27 mouse cellular contexts compared by ENCODE assay signal in the genomic region with DNA sequence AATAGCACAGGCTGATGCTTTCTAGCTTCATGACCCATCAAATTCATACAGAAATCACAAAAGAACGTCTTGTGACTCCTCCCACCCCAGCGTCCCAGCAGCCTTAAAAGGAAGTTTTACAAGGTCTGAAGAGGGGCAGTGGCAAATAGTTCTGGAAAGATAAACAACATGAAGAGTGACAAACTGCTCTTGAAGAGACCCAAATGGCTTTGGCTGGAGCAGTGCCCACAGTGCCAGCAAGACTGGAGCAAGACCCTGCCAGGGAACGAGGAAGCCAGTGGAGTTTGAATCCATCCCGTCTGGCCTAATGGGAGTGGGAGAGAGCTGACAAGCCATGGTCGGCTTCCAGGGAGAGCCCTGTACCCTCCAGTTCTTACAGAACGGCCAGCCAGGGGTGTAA. TPM values are rescaled to one million over a fixed set of nuclear protein-coding genes. Genes with fewer than 3 reads are reported as not detected.
DNase-seq lines count a peak whose midpoint lies in the region; ATAC-seq and TF ChIP-seq lines count a peak whose summit lies in the region.
"Had no signal": no experiment of that assay in that cellular context is flagged by ENCODE, and none has a peak within 500 bp of the region (broad histone marks: within the 10 kb centered on the region; RNA-seq: fewer than 3 reads in every experiment).

No protein-coding gene starts in this region.

- DNase-seq in heart, postnatal 36 days: no peak
- DNase-seq in left cerebral cortex, postnatal 4 days: peak; percentile 66
- DNase-seq in left cerebral cortex, postnatal 14 days (ENCODE audit: low spot score in 2 of 2): no peak
- peak; percentile 87 for DNase-seq in lung, postnatal 0 days (ENCODE audit: low spot score)
- DNase-seq in lung, postnatal 36 days: peak; percentile 84
- DNase-seq in kidney, postnatal 10 days: no peak
- no peak for DNase-seq in liver, embryonic 11.5 days (ENCODE audit: low spot score)
- DNase-seq: adrenal gland, postnatal 25 days; cerebellum, adult 11-12 months; cerebellum, postnatal 36 days; gastrocnemius, postnatal 14 days; kidney, adult 9 months; kidney, postnatal 36 days; layer of hippocampus, postnatal 36 days; liver; right cerebral cortex, postnatal 25 days; thymus, postnatal 14 days had no signal

- intact Hi-C loops in heart, postnatal 36 days (cut with DNase I): no loop called here
- intact Hi-C loops in left cerebral cortex, postnatal 4 days (cut with DNase I): loop anchor here (10.0 kb wide), 1 partner anchor 298 kb away; no protein-coding TSS in a partner anchor
- intact Hi-C loops in left cerebral cortex, postnatal 14 days (cut with DNase I): no loop called here

- TF ChIP-seq EP300 in lung, postnatal 0 days (IDR thresholded peaks at IDR 0.05): no peak; the same call in 1 of the 2 replicates

- ATAC-seq in heart, embryonic 13.5 days (ENCODE audit: extremely low read depth, insufficient number of reproducible peaks, low FRiP score, low TSS enrichment): no peak
- peak; percentile 68 for ATAC-seq in lung, postnatal 0 days
- no peak for ATAC-seq in liver, embryonic 11.5 days (replicated peaks; ENCODE audit: low FRiP score)
- ATAC-seq: forebrain, embryonic 13.5 days; inflammation-experienced regulatory T-cells, adult 6 months; midbrain, embryonic 16.5 days had no signal

- H3K9ac ChIP-seq in heart, embryonic 13.5 days: no peak overlapping the region
- no peak overlapping the region for H3K9ac ChIP-seq in lung, postnatal 0 days (replicated peaks; ENCODE audit: low read depth)
- no peak overlapping the region for H3K9ac ChIP-seq in liver, embryonic 11.5 days (ENCODE audit: low read depth, low read length)
- H3K9ac ChIP-seq: forebrain, embryonic 13.5 days; hindbrain, embryonic 15.5 days; liver, embryonic 15.5 days; stomach, embryonic 15.5 days had no signal

- H3K36me3 ChIP-seq in heart, embryonic 13.5 days: peaks cover 35% of the 10 kb centered on the region
- H3K36me3 ChIP-seq in lung, postnatal 0 days (ENCODE audit: insufficient read depth, low read length): no peaks in the 10 kb centered on the region
- peaks cover 2% of the 10 kb centered on the region; the same call in 1 of the 2 replicates for H3K36me3 ChIP-seq in liver, embryonic 11.5 days (ENCODE audit: control insufficient read depth, insufficient read depth, low read length)

- peak overlapping the region; percentile 45; the same call in 1 of the 2 replicates for H3K27ac ChIP-seq in heart, embryonic 13.5 days (replicated peaks)
- H3K27ac ChIP-seq in lung, postnatal 0 days (ENCODE audit: low read length): peak overlapping the region; percentile 82
- no peak overlapping the region for H3K27ac ChIP-seq in liver, embryonic 11.5 days (ENCODE audit: low read depth, low read length)
- H3K27ac ChIP-seq: forebrain, embryonic 13.5 days; hindbrain, embryonic 10.5 days; hindbrain, embryonic 15.5 days; layer of hippocampus, adult 2 months; liver, embryonic 15.5 days; midbrain, embryonic 10.5 days; stomach, embryonic 15.5 days had no signal

- H3K4me1 ChIP-seq in heart, embryonic 13.5 days: peaks cover 21% of the 10 kb centered on the region
- H3K4me1 ChIP-seq in lung, postnatal 0 days (ENCODE audit: insufficient read depth, low read depth, low read length): peaks cover 4% of the 10 kb centered on the region; the same call in 1 of the 2 replicates
- no peaks in the 10 kb centered on the region for H3K4me1 ChIP-seq in liver, embryonic 11.5 days (replicated peaks; ENCODE audit: control insufficient read depth, insufficient read depth, low read length)
- H3K4me1 ChIP-seq: forebrain, embryonic 13.5 days; hindbrain, embryonic 15.5 days; liver, embryonic 15.5 days; midbrain, embryonic 10.5 days had no signal

- 38% methylated on average over 6 of the region's 6 CpGs for WGBS in heart, embryonic 13.5 days
- 12% methylated on average over 6 of the region's 6 CpGs for WGBS in lung, postnatal 0 days
- WGBS in liver, embryonic 11.5 days: 64% methylated on average over 6 of the region's 6 CpGs

- no peaks in the 10 kb centered on the region for H3K9me3 ChIP-seq in heart, embryonic 13.5 days
- H3K9me3 ChIP-seq in lung, postnatal 0 days (ENCODE audit: low read length): no peaks in the 10 kb centered on the region
- no peaks in the 10 kb centered on the region for H3K9me3 ChIP-seq in liver, embryonic 11.5 days (ENCODE audit: control insufficient read depth, low read length)
- H3K9me3 ChIP-seq: forebrain, embryonic 13.5 days; hindbrain, embryonic 10.5 days; hindbrain, embryonic 15.5 days; liver, embryonic 15.5 days; midbrain, embryonic 10.5 days; stomach, embryonic 15.5 days had no signal

- H3K4me3 ChIP-seq in heart, embryonic 13.5 days: no peak overlapping the region
- H3K4me3 ChIP-seq in lung, postnatal 0 days (ENCODE audit: low read depth, low read length): no peak overlapping the region
- H3K4me3 ChIP-seq in liver, embryonic 11.5 days (ENCODE audit: low read depth, low read length): no peak overlapping the region
- H3K4me3 ChIP-seq: forebrain, embryonic 13.5 days; hindbrain, embryonic 10.5 days; hindbrain, embryonic 15.5 days; layer of hippocampus, adult 2 months; liver, embryonic 15.5 days; midbrain, embryonic 10.5 days; stomach, embryonic 15.5 days had no signal

- H3K27me3 ChIP-seq in heart, embryonic 13.5 days (replicated peaks): no peaks in the 10 kb centered on the region
- H3K27me3 ChIP-seq in lung, postnatal 0 days (replicated peaks; ENCODE audit: insufficient read depth, low read length): no peaks in the 10 kb centered on the region
- H3K27me3 ChIP-seq in liver, embryonic 11.5 days (replicated peaks; ENCODE audit: control insufficient read depth, insufficient read depth, low read length): no peaks in the 10 kb centered on the region
- H3K27me3 ChIP-seq: forebrain, embryonic 13.5 days; hindbrain, embryonic 15.5 days; liver, embryonic 15.5 days; stomach, embryonic 15.5 days had no signal

- no peak for TF ChIP-seq CTCF in lung, postnatal 0 days (IDR thresholded peaks at IDR 0.05)

- H3K4me2 ChIP-seq in heart, embryonic 13.5 days: no peak overlapping the region
- no peak overlapping the region for H3K4me2 ChIP-seq in lung, postnatal 0 days (replicated peaks; ENCODE audit: low read depth, low read length)
- H3K4me2 ChIP-seq in liver, embryonic 11.5 days: no peak overlapping the region
- H3K4me2 ChIP-seq: forebrain, embryonic 13.5 days; hindbrain, embryonic 15.5 days; liver, embryonic 15.5 days; stomach, embryonic 15.5 days had no signal

RNA-seq across cellular contexts. Expression of a gene that starts 25.3 kb away (rescaled TPM):
- polyA plus RNA-seq in heart, embryonic 13.5 days (2015; fragmentation: Nextera tagmentation; extraction: Ambion mirVana): 19.6 and 19.9 TPM in 2 replicates
- total RNA-seq in heart, postnatal 36 days (2021): 10 to 100 TPM; 42.7 to 43.1 TPM
- total RNA-seq in left cerebral cortex, postnatal 4 days (2021): 10 to 100 TPM; 53.3 to 58.4 TPM
- total RNA-seq in left cerebral cortex, postnatal 14 days (2021): 10 to 100 TPM; 38.8 to 40.2 TPM
- polyA plus RNA-seq in lung, postnatal 0 days (2015; fragmentation: Nextera tagmentation; extraction: Ambion mirVana): 39.0 and 40.3 TPM in 2 replicates
- polyA plus RNA-seq in liver, embryonic 11.5 days (2014; fragmentation: Nextera tagmentation; extraction: Ambion mirVana): 13.3 and 14.3 TPM in 2 replicates

Comparison
In these comparisons a context has a peak if more than half of its experiments do, and no peak if none do; other contexts are left out.
1. DNase-seq: peak in left cerebral cortex, postnatal 4 days (single experiment), lung, postnatal 0 days (single experiment) and lung, postnatal 36 days (single experiment); none in heart, postnatal 36 days (0 of 2), left cerebral cortex, postnatal 14 days (0 of 2), kidney, postnatal 10 days (single experiment) and liver, embryonic 11.5 days (single experiment).